Mouse (Mus musculus): ENCODE measurements around the gene Slc38a10. TPM values are rescaled to one million over a fixed set of nuclear protein-coding genes. Genes with fewer than 3 reads are reported as not detected.

Slc38a10 gene
- polyA plus RNA-seq, 1 experiment from 2014 or later = 42.0 TPM

DNA sequence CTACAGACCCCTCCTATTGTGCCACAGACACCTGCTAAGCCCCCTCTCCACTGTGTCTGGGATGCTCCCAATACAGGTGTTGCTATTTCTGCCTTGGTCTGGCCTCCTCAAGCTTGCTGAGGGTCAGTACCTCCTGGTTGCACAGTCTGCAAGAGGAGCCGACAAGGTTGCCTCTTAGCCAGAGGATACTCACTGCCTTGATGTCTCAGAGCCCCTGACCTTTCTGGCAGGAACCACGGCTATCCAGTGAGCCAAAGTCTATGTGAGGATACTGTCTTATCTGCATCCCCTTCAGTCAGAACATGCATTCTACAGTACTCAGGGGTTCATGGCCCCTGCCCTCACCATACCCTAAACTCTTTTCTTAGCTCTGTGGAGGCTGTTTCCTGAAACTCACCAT, 33.5 kb downstream of the Slc38a10 start:
- no peak overlapping the region for H3K4me3 ChIP-seq (ENCODE audit: low read depth, low read length)
- WGBS (ENCODE audit: insufficient replicate concordance) = 78% methylated on average over 2 of the region's 2 CpGs
- no peak overlapping the region for H3K9ac ChIP-seq (ENCODE audit: low read depth, low read length)
- H3K4me2 ChIP-seq (ENCODE audit: low read depth, low read length) = no peak overlapping the region
- no peaks in the 10 kb centered on the region for H3K9me3 ChIP-seq (replicated peaks; ENCODE audit: control insufficient read depth, low read length)
- H3K27ac ChIP-seq (ENCODE audit: low read length) = no peak overlapping the region
- H3K27me3 ChIP-seq (ENCODE audit: control insufficient read depth, insufficient read depth, low read depth, low read length) = no peaks in the 10 kb centered on the region
- ATAC-seq (ENCODE audit: low read depth) = no peak
- peaks cover 6% of the 10 kb centered on the region for H3K36me3 ChIP-seq (ENCODE audit: control insufficient read depth, insufficient read depth)
- H3K4me1 ChIP-seq (ENCODE audit: control insufficient read depth, low read depth, low read length) = no peaks in the 10 kb centered on the region

GRCm38 (mm10) chr11:120114488-120115215, 36.5 kb downstream of the Slc38a10 start:
- H3K4me1 ChIP-seq (ENCODE audit: control insufficient read depth, low read depth, low read length) = no peaks in the 10 kb centered on the region
- H3K4me3 ChIP-seq (ENCODE audit: low read depth, low read length) = no peak overlapping the region
- H3K36me3 ChIP-seq (ENCODE audit: control insufficient read depth, insufficient read depth) = peaks cover 12% of the 10 kb centered on the region
- no peak overlapping the region for H3K27ac ChIP-seq (ENCODE audit: low read length)
- ATAC-seq (ENCODE audit: low read depth) = no peak
- no peaks in the 10 kb centered on the region for H3K27me3 ChIP-seq (ENCODE audit: control insufficient read depth, insufficient read depth, low read depth, low read length)
- H3K9me3 ChIP-seq (replicated peaks; ENCODE audit: control insufficient read depth, low read length) = no peaks in the 10 kb centered on the region
- no peak overlapping the region for H3K9ac ChIP-seq (ENCODE audit: low read depth, low read length)
- WGBS (ENCODE audit: insufficient replicate concordance) = 85% methylated on average over 21 of the region's 21 CpGs
- H3K4me2 ChIP-seq (ENCODE audit: low read depth, low read length) = no peak overlapping the region

DNA sequence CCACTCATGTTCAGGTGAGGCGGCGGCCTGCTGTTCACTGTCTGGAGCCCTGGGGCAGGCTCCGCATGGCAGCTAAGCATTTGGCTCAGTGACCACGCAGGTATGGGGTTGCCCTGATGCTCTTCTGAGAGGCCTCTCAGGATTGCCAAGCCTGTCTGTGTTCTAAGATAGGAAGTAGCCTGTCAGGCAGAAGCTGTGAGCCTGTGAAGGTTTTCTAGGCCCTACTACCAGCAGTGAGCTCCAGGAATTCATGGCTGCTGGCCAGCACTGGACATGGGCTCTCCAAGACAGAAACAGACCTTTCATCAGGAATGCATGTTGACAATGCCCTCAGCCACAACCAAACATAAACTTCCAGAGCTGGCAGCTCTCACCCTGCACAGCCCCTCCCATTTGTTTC, 39.0 kb downstream of the Slc38a10 start:
- Histone ChIP-seq H3K27ac (ENCODE audit: low read length) (no peak overlapping the region), H3K4me3 (ENCODE audit: low read depth, low read length) (no peak overlapping the region), H3K4me1 (ENCODE audit: control insufficient read depth, low read depth, low read length) (no peaks in the 10 kb centered on the region), H3K27me3 (ENCODE audit: control insufficient read depth, insufficient read depth, low read depth, low read length) (no peaks in the 10 kb centered on the region), H3K9ac (ENCODE audit: low read depth, low read length) (no peak overlapping the region), H3K4me2 (ENCODE audit: low read depth, low read length) (no peak overlapping the region), H3K36me3 (ENCODE audit: control insufficient read depth, insufficient read depth) (peaks cover 18% of the 10 kb centered on the region), H3K9me3 (replicated peaks; ENCODE audit: control insufficient read depth, low read length) (no peaks in the 10 kb centered on the region)
- 82% methylated on average over 4 of the region's 4 CpGs for WGBS (ENCODE audit: insufficient replicate concordance)
- ATAC-seq (ENCODE audit: low read depth) = no peak

GRCm38 (mm10) chr11:120111033-120111432, 40.1 kb downstream of the Slc38a10 start:
- no peaks in the 10 kb centered on the region for H3K4me1 ChIP-seq (ENCODE audit: control insufficient read depth, low read depth, low read length)

GRCm38 (mm10) chr11:120110554-120110953, 40.6 kb downstream of the Slc38a10 start:
- no peak overlapping the region for H3K4me3 ChIP-seq (ENCODE audit: low read depth, low read length)
- no peak overlapping the region for H3K9ac ChIP-seq (ENCODE audit: low read depth, low read length)
- no peaks in the 10 kb centered on the region for H3K9me3 ChIP-seq (replicated peaks; ENCODE audit: control insufficient read depth, low read length)
- no peak overlapping the region for H3K27ac ChIP-seq (ENCODE audit: low read length)
- H3K4me1 ChIP-seq (ENCODE audit: control insufficient read depth, low read depth, low read length) = no peaks in the 10 kb centered on the region
- no peaks in the 10 kb centered on the region for H3K27me3 ChIP-seq (ENCODE audit: control insufficient read depth, insufficient read depth, low read depth, low read length)
- H3K4me2 ChIP-seq (ENCODE audit: low read depth, low read length) = no peak overlapping the region
- WGBS (ENCODE audit: insufficient replicate concordance) = 78% methylated on average over 7 of the region's 7 CpGs
- no peak for ATAC-seq (ENCODE audit: low read depth)
- peaks cover 21% of the 10 kb centered on the region for H3K36me3 ChIP-seq (ENCODE audit: control insufficient read depth, insufficient read depth)

More at GRCm38 (mm10) chr11:120111033-120111432, 40.1 kb downstream of the Slc38a10 start:
- Histone ChIP-seq H3K27me3 (ENCODE audit: control insufficient read depth, insufficient read depth, low read depth, low read length) (no peaks in the 10 kb centered on the region), H3K36me3 (ENCODE audit: control insufficient read depth, insufficient read depth) (peaks cover 18% of the 10 kb centered on the region), H3K4me2 (ENCODE audit: low read depth, low read length) (no peak overlapping the region), H3K9ac (ENCODE audit: low read depth, low read length) (no peak overlapping the region), H3K27ac (ENCODE audit: low read length) (no peak overlapping the region), H3K9me3 (replicated peaks; ENCODE audit: control insufficient read depth, low read length) (no peaks in the 10 kb centered on the region), H3K4me3 (ENCODE audit: low read depth, low read length) (no peak overlapping the region)
- ATAC-seq (ENCODE audit: low read depth) = no peak
- WGBS (ENCODE audit: insufficient replicate concordance) = 14% methylated on average over 2 of the region's 2 CpGs

DNA sequence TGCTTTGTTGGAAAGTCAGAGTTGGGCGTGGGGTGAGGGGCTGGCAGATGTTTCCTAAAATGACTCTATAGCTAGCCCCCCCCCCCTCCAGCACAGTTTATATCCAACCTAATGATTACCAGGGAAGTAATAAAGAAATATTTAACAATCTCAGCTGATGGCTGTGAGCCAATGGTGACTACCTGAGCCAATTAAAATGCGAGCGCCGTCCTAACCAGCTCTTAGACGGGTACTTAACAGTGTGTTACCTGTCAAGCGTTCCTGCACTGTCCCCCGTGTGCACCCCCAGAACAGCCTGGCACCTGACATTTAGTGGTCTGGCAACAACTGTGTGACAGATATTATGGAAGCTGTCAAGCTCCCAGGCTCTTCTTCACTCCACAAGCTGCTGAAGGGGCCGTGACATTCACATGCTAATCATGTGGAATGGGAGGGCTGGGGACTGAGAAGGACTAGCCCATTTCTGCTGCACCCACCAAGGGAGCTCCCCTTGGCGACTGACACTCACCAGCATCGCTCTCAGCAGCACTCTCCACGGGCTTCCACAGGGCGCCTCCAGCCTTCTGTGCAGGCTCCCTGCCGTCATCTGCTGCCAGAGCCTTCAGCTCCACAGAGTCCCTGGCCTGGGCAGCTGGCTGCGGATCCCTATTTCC, 41.5 kb downstream of the Slc38a10 start:
- Histone ChIP-seq H3K27ac (ENCODE audit: low read length) (no peak overlapping the region), H3K4me2 (ENCODE audit: low read depth, low read length) (no peak overlapping the region), H3K9ac (ENCODE audit: low read depth, low read length) (no peak overlapping the region), H3K36me3 (ENCODE audit: control insufficient read depth, insufficient read depth) (peaks cover 26% of the 10 kb centered on the region), H3K4me3 (ENCODE audit: low read depth, low read length) (no peak overlapping the region), H3K9me3 (replicated peaks; ENCODE audit: control insufficient read depth, low read length) (no peaks in the 10 kb centered on the region), H3K4me1 (ENCODE audit: control insufficient read depth, low read depth, low read length) (no peaks in the 10 kb centered on the region), H3K27me3 (ENCODE audit: control insufficient read depth, insufficient read depth, low read depth, low read length) (no peaks in the 10 kb centered on the region)
- 78% methylated on average over 14 of the region's 14 CpGs for WGBS (ENCODE audit: insufficient replicate concordance)
- no peak for ATAC-seq (ENCODE audit: low read depth)

GRCm38 (mm10) chr11:120107796-120108195, 43.4 kb downstream of the Slc38a10 start:
- H3K36me3 ChIP-seq (ENCODE audit: control insufficient read depth, insufficient read depth) = peaks cover 28% of the 10 kb centered on the region

DNA sequence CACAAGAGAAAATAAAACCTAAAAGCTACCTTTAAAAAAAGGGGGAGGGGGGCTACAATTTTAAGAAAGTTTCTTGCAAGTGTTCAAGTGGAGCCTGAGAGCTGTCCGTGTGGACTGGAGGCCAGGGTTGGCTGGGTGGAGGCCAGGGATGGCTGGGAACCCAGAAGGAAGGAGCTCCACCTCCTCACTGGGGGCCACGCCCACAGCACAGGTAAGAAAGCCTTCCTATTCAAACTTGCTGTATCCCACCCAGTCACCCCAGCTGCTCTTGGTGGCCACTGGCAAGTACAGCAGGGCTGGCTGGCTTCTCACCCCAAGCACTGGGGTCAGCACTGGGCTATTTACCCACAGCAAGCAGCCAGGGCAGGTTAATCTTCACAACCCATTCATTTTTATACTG, 44.1 kb downstream of the Slc38a10 start:
- WGBS (ENCODE audit: insufficient replicate concordance) = 61% methylated on average over 2 of the region's 2 CpGs
- Histone ChIP-seq H3K9me3 (replicated peaks; ENCODE audit: control insufficient read depth, low read length) (no peaks in the 10 kb centered on the region), H3K4me1 (ENCODE audit: control insufficient read depth, low read depth, low read length) (no peaks in the 10 kb centered on the region; the same call in 1 of the 2 replicates), H3K27me3 (ENCODE audit: control insufficient read depth, insufficient read depth, low read depth, low read length) (no peaks in the 10 kb centered on the region), H3K9ac (ENCODE audit: low read depth, low read length) (no peak overlapping the region), H3K36me3 (ENCODE audit: control insufficient read depth, insufficient read depth) (peaks cover 28% of the 10 kb centered on the region), H3K27ac (ENCODE audit: low read length) (no peak overlapping the region), H3K4me3 (ENCODE audit: low read depth, low read length) (no peak overlapping the region), H3K4me2 (ENCODE audit: low read depth, low read length) (no peak overlapping the region)
- no peak for ATAC-seq (ENCODE audit: low read depth)

More at GRCm38 (mm10) chr11:120107796-120108195, 43.4 kb downstream of the Slc38a10 start:
- ATAC-seq (ENCODE audit: low read depth) = no peak
- Histone ChIP-seq H3K4me2 (ENCODE audit: low read depth, low read length) (no peak overlapping the region), H3K4me3 (ENCODE audit: low read depth, low read length) (no peak overlapping the region), H3K9ac (ENCODE audit: low read depth, low read length) (no peak overlapping the region), H3K27me3 (ENCODE audit: control insufficient read depth, insufficient read depth, low read depth, low read length) (no peaks in the 10 kb centered on the region), H3K27ac (ENCODE audit: low read length) (no peak overlapping the region), H3K4me1 (ENCODE audit: control insufficient read depth, low read depth, low read length) (no peaks in the 10 kb centered on the region; the same call in 1 of the 2 replicates), H3K9me3 (replicated peaks; ENCODE audit: control insufficient read depth, low read length) (no peaks in the 10 kb centered on the region)
- 78% methylated on average over 9 of the region's 9 CpGs for WGBS (ENCODE audit: insufficient replicate concordance)

- ATAC-seq (ENCODE audit: low read depth) = no peak
- H3K36me3 ChIP-seq (ENCODE audit: control insufficient read depth, insufficient read depth) = peaks cover 23% of the 10 kb centered on the region
Measured at GRCm38 (mm10) chr11:120103431-120103997, 47.6 kb downstream of the Slc38a10 start.

More at GRCm38 (mm10) chr11:120103431-120103997, 47.6 kb downstream of the Slc38a10 start:
- Histone ChIP-seq H3K4me1 (ENCODE audit: control insufficient read depth, low read depth, low read length) (peaks cover 10% of the 10 kb centered on the region), H3K27me3 (ENCODE audit: control insufficient read depth, insufficient read depth, low read depth, low read length) (no peaks in the 10 kb centered on the region), H3K27ac (ENCODE audit: low read length) (no peak overlapping the region), H3K4me2 (ENCODE audit: low read depth, low read length) (no peak overlapping the region), H3K9me3 (replicated peaks; ENCODE audit: control insufficient read depth, low read length) (no peaks in the 10 kb centered on the region), H3K9ac (ENCODE audit: low read depth, low read length) (no peak overlapping the region), H3K4me3 (ENCODE audit: low read depth, low read length) (no peak overlapping the region)
- WGBS (ENCODE audit: insufficient replicate concordance) = 34% methylated on average over 3 of the region's 3 CpGs
